Mouse (Mus musculus): ENCODE measurements at regions not wholly inside any gene's neighbourhood (a gene's known extent, or its start where the extent isn't known, plus 50 kb on each side); places are given as distances from the start of the nearest gene placed in this dataset.
A peak's percentile ranks its signal among the peaks of the same experiment; 100 is the strongest.
"Not testable (repeated sequence)": the region's sequence is repeated elsewhere in the genome, so short reads cannot be mapped to it uniquely, and the experiment has no call there.

- no peak for DNase-seq (ENCODE audit: extremely low spot score, low spot score)
Measured at GRCm38 (mm10) chr3:38320998-38321397, 163.6 kb downstream of the Ankrd50 start.

- DNase-seq (ENCODE audit: extremely low spot score, low spot score) = no peak
Measured at GRCm38 (mm10) chr3:38312834-38313233, 171.8 kb downstream of the Ankrd50 start.

GRCm38 (mm10) chr3:38312121-38312520 lies 172.5 kb downstream of the Ankrd50 start:
- DNase-seq (ENCODE audit: extremely low spot score, low spot score) = no peak

- DNase-seq (ENCODE audit: extremely low spot score, low spot score) = no peak
Measured at GRCm38 (mm10) chr3:38299898-38300751, 184.5 kb downstream of the Ankrd50 start.

GRCm38 (mm10) chr3:38299236-38299897 lies 185.3 kb downstream of the Ankrd50 start:
- no peak for DNase-seq (ENCODE audit: extremely low spot score, low spot score)

- DNase-seq (ENCODE audit: extremely low spot score, low spot score) = no peak
Measured at GRCm38 (mm10) chr3:38297499-38297898, 187.1 kb downstream of the Ankrd50 start.

- DNase-seq (ENCODE audit: extremely low spot score, low spot score) = no peak
Measured at GRCm38 (mm10) chr3:38289062-38289461, 195.6 kb downstream of the Ankrd50 start.

GRCm38 (mm10) chr3:38283687-38284124 lies 200.9 kb downstream of the Ankrd50 start:
- no peak for DNase-seq (ENCODE audit: extremely low spot score, low spot score)

- DNase-seq (ENCODE audit: extremely low spot score, low spot score) = no peak
Measured at GRCm38 (mm10) chr3:38282891-38283290, 201.8 kb downstream of the Ankrd50 start.

GRCm38 (mm10) chr3:38281683-38282082 lies 203.0 kb downstream of the Ankrd50 start:
- DNase-seq (ENCODE audit: extremely low spot score, low spot score) = no peak

- DNase-seq (ENCODE audit: extremely low spot score, low spot score) = no peak
Measured at GRCm38 (mm10) chr3:38280876-38281275, 203.8 kb downstream of the Ankrd50 start.

- no peak for DNase-seq (ENCODE audit: extremely low spot score, low spot score)
Measured at GRCm38 (mm10) chr3:38280105-38280504, 204.5 kb downstream of the Ankrd50 start.

- DNase-seq (ENCODE audit: extremely low spot score, low spot score) = no peak
Measured at GRCm38 (mm10) chr3:38276948-38277504, 207.6 kb downstream of the Ankrd50 start.

- DNase-seq (ENCODE audit: extremely low spot score, low spot score) = no peak
Measured at GRCm38 (mm10) chr3:38275321-38275720, 209.3 kb downstream of the Ankrd50 start.

- no peak for DNase-seq (ENCODE audit: extremely low spot score, low spot score)
Measured at GRCm38 (mm10) chr3:38270742-38271141, 213.9 kb downstream of the Ankrd50 start.

GRCm38 (mm10) chr3:38268226-38268625 lies 216.4 kb downstream of the Ankrd50 start:
- DNase-seq (ENCODE audit: extremely low spot score, low spot score) = no peak

- peak; percentile 35 for DNase-seq (ENCODE audit: extremely low spot score, low spot score)
Measured at GRCm38 (mm10) chr3:38263261-38264141, 221.1 kb downstream of the Ankrd50 start.

- no peak for DNase-seq (ENCODE audit: extremely low spot score, low spot score)
Measured at GRCm38 (mm10) chr3:38261326-38262075, 223.1 kb downstream of the Ankrd50 start.

GRCm38 (mm10) chr3:38259223-38259622 lies 225.4 kb downstream of the Ankrd50 start:
- DNase-seq (ENCODE audit: extremely low spot score, low spot score) = not testable (repeated sequence)

GRCm38 (mm10) chr3:38257843-38258290 lies 226.8 kb downstream of the Ankrd50 start:
- DNase-seq (ENCODE audit: extremely low spot score, low spot score) = no peak
